Mouse (Mus musculus) ZHBTc4 (cell line): ENCODE measurements around the gene Cops7b.
A peak's percentile ranks its signal among the peaks of the same experiment; 100 is the strongest.

Source experiments
- DNase-seq: peaks from one replicate; pipeline ENCODE4 v3.0.0-alpha.2; 2011; ENCODE audit warnings: low read depth, low spot score

Cops7b gene

DNA sequence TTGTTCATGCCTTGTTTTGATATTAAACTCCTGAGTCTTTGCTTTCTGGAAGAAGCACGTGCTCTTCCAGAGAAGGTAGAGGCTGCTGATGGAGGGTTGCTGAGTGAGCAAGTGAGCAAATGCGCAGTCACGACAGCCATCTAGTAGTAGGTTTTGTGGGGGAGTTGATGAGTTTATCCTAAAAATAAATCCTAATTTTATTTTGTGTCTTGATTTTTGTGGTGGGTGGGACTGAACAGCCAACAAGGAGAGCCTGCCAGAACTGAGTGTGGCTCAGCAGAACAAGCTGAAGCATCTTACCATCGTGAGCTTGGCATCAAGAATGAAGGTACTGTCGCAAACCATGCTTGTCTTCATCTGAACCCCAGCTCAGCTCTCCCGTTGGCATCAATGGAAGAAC, 13.8 kb downstream of the Cops7b start:
- DNase-seq, result no peak

DNA sequence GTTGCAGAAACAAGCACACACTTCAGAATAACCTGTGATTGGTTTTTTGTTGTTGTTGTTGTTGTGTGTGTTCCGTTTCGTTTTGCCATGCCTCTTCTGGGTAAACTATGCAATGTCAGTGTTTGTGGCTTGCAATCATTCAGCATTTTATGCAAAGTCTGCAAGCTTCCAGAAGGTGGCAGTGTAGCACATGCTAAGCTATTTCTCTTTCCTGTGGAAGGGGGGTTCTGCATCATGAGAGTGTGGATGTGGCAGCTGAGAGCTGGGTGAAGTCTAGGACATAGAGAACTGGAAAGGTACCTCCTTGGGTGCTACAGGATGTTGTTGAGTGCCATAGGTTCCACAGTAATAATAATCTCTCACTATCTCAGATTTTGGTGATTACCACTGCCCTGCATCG, 15.8 kb downstream of the Cops7b start:
- DNase-seq, result peak; percentile 62

DNA sequence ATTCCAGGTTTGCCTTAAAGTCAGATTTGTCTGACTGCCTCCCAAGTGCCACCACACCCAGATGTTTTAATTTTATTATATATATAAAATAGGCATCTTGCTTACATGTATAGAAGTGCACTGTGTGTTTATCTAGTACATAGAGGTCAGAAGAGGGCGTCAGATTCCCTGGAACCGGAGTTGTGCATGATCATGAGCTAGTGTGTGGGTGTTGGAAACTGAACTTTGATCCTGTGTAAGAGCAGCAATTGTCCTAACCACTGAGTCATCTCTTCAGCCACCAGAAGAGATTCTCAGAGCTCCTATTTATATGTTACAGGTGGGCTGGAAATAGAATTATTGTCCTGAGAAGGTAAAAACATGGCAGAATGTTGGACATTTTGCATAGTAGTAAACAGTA, 17.4 kb downstream of the Cops7b start:
- DNase-seq, result no peak

DNA sequence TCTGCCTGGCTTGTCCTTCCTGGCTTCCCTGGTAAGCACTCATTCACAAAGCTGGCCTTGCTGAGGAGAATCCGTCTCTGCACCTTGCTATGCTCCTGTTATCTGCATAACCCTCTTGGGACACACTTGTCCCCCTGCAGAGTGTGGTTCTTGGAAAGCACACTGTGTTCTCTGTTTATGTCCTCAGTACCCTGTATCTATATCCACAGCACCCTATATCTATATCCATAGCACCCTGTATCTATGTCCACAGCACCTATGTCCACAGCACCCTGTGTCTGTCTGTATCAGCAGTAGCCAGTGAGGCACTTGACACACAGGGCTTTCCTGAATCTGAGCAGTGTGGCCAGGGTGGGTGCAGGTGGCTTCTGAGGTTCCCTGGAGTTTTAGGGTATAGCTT, 28.2 kb downstream of the Cops7b start:
- DNase-seq, result no peak

DNA sequence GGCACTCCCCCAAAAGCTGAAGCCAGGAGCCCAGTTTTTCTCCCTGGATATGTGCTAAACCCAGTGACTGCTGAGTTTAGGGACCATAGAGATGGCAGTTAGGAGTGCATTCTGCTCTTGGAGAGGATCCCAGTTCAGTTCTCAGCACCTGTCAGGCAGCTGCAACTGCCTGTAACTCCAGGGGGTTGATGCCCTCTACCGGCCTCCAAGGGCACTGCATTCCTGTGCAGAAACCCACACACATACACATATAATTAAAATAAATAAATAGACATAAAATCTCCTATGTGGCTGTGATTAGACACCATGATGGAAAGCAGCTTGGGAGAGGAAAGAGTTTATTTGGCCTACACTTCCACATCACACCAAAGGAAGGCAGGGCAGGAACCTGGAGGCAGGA, 29.4 kb downstream of the Cops7b start:
- DNase-seq, result peak; percentile 33

DNA sequence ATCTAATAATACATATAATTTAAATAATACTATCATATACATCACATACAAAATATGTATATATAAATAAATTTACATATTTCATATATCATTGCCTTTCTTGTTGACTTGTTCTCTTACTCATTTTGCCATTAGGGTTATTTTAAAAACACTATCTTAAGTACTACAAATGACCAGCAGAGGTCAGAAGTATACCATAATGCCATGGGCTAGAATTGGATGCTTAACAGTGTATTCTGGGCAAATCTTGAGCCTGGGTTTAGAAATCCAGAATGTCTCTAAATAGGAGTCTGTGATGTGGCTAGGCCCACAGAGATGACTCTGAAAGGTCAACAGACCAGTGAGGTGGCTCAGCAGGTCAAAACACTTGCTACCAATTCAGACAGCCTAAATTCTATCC, 31.6 kb downstream of the Cops7b start:
- DNase-seq, result peak; percentile 33

DNA sequence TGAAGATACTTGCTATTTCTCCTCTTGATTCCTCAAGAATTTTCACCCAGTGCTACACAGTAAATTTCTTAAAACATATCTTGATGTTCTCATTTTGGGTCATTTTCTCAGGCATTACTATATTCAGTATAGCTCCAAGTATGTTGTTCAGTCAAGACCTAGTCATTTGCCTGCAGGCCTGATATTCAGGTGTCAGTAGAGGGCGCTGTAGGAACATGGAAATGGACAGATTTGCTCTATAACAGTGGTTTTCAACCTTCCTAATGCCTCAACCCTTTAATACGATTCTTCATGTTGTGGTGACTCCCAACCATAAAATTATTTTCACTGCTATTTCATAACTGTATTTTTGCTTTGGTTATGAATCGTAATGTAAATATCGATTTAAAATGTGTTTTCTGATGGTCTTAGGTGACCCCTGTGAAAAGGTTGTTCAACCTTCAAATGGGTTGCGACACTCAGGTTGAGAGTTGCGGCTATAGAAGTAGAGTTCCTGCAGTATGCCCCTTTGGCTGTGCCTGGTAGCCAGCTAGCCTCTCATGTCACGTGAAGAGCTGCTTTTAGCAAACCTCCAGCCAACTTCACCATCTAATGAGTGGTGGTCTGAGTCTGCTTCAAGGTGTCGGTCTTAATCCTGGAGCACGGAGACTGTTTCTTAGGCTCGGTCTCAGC, 35.9 kb downstream of the Cops7b start:
- DNase-seq, result peak; percentile 76

DNA sequence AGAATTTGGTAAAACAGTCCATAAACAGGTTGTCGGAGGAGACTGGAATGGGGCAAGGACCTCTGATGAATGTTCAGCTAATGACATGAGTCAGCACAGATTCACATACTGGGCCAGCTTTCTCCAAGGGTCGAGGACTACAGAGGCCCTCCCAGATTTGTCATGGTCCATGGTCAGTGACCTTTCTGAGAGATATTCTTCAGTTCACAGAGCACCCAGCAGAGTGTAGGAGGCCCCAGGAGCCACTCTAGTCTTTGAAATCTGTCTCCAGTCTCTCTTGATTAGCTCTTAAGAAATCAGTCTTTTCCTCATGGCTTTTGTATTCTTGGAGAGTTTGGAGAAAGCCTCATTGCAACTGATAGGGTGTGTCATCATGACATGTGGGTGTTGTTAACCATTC, 39.6 kb downstream of the Cops7b start:
- no peak for DNase-seq

DNA sequence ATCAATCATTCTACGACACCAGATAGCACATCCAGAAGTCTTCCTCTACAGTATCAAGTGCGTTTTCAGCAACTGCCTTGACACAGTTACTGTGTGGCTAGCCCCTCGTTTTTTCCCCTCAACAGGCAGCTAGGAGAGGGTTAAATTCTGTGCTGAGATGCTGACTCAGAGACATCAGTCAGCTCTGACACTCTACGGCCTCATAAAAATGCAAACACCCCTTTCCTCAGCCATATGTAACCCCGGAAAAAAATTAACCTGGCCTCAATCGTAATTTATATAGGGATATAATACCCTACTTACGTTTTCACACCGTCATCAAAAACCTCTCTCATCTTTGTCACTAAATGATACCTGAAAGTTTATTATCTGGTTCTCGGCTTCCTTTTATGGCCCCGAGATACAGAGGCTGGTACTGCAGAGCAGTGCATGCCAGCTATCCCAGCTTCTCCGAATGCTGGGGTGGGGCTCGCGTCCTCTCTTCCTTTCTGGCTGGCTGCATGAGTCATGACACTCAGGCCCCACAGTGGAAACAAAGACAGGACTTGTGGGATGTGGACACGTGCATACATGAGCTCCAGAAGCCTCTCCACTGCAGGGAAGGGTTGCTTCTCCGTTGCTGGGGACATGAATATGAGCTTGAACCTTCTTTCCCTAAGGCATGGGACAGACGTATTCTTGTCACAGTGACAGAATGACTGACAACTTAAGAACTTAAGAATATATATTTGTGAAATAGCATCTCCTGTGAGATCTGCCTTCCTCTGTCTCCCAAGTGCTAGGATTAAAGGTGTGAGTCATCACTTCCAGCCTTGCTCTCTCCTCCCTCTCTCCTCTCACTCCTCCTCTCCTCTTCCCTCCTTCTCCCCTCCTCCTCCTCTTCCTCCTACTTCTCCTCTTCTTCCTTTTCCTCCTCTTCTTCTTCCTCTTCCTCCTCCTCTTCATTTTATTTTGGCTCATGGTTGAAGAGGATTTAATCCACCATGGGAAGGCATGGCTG, 40.6 kb downstream of the Cops7b start:
- no peak for DNase-seq

DNA sequence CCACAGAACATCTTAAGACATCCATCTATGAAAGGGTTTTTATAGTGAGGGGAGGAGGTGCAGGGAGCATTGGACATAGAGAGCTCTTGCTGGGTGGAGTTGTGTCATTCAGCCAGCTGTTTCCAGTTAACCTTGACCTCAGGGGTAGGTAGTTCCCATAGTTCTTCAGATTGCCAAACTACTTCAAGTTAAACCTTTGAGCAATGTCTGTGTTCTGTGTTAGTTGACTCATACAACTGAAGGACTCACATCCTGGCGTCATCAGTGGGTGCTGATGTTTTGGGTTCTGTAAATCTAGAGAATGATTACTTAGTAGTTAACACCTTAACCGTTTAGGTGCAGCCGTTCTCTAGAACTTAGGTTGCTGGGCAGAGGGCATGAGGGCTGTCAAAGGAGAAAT, 45.6 kb downstream of the Cops7b start:
- DNase-seq, result no peak

DNA sequence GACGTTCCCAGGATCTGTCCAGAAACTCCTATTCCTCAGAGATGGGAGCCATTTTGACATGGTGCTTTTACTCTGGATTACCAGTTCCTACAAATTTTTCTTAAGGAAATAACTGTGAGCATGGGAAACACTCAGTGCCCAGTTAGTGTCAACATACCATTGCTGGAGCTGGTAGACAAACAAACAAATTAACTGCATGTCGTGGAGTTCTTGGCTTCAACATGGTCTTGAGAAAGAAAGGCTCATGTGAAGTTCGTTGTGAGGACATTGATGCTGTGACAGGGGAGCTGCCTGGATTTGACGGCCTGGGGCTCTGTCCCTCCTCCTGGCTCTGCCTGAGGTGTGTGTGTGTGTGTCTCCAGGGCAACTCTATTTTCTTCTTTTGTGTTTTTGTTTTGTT, 47.2 kb downstream of the Cops7b start:
- no peak for DNase-seq

DNA sequence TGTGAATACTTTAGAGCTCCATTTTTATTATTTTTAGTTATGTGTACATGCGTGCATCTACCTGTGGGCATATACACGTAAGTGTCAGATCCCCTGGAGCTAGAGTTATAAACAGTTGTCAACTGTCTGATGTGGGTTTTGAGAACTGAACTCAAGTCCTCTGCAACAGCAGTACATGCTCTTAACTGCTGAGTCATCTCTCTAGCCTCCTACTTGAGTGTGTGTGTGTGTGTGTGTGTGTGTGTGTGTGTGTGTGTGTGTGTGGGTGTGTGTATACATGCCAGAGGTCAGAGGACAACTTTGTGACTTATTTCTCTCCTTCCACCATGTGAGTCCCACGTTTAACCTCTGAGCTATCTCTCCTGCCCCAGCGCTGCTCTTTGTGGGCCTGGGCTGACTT, 47.8 kb downstream of the Cops7b start:
- no peak for DNase-seq

DNA sequence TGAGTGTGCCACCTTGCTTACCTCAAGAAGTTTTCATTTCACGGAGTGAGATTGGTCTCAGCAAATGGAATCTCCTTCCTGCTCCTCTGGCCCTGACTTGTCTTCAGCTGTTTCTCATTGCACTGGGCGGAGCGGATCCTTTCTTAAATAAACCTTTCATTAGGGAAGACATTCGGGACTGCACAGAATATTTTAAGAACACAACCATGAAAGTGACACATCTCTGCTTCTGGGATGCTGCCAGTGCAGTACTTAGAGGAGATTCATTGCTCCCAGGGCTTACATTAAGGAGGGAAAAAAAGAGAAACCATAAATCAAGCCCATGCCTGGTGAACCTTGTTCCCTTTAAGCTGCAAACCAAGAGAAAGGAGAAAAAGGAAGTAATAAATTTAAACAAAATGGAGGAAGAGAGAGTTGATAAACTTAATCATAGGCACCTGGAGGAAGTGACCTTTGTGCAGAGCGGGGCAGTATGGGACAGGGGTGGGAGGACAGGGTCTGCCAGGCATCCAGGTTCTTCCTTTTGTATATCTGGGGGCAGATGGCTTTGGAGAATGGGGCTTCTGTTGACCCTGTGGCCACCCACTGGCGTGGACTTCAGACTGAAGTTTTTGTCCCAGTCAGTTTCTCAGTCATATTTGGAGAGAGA, 50.2 kb downstream of the Cops7b start:
- DNase-seq, result no peak

DNA sequence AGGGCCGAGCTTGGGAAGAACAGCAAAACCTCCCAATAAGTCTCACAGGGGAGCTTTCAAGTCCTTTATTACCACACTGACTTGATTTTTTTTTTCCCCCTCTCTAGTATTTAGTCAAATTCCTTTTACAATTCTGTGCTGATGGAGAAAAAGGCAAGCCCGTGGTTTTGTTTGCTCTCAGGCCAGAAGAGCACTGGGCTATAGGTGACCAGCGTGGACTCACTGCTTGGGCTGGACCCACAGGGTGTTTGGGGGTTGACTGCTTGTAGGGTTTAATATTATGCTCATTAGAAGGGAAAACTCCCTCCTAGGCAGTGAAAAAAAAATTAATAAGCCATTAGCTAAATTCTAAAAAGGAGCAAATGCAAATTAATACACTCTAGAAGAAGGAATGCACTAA, 50.7 kb downstream of the Cops7b start:
- DNase-seq, result no peak

DNA sequence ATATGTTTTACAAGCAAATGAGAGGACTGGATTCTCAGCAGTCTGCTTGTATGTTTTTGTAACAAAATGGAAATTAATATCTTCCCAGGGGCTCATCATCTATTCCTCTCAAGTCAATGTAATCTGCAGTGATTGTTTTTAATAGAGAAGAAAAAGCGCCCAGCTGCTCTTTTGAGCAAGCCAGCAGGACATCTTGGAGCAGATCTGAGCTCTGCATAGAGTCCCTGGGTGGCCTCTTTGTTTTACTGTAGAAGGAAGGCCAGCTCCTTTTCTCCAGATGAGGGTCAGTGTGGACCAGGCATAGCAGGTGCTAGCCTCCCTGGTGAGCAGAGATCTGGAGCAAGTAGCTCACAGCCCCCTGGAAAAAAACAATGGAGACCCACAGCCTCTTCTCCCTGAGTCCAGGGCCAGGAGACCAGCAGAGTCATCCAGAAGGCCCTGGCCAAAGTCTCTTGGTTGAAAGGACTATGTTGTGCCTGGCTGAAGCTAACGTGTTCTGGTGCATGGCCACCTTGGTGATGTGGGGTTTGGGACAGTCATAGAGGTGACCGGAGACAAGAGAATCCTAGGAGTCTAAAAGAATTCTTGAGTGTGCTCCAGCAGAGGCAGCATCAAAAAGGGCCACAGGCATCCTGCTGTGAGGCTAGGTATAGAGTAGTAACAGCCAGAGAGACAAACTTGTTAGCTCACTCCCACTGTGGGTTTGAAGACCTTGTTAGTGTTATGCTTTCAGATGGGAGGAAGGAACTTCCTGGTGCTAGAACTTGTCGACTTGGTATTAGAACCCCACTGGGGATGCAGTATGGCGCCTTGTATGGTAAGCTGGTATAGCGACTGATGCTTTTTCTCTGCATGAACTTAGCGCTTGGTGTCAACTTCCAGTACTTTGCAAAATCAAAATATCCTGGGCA, 51.4 kb downstream of the Cops7b start:
- no peak for DNase-seq

DNA sequence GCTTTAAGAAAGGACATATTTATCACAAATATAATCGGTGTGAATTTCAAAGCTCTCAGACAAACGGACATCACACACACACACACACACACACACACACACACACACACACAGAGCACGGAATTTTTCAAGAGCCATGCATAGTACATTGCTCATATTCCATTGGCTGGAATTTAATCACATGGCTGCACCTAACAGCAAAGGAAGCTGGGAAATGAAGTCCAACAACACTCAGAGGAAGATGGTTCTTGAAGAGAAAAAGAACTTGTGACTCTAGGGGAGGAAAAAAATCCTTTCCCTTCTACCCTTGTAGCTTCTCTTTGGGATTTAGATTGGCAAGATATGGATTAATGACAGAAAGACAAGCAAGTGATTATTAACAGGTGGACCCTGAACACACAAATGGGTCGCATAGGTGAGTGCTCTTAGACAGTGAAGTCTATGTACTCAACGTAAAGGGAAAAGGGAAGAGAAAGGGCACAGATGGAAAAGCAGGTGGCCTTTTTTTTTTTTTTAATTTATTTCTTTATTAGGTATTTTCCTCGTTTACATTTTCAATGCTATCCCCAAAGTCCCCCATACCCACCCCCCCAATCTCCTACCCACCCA, 52.2 kb downstream of the Cops7b start:
- peak; percentile 62 for DNase-seq

DNA sequence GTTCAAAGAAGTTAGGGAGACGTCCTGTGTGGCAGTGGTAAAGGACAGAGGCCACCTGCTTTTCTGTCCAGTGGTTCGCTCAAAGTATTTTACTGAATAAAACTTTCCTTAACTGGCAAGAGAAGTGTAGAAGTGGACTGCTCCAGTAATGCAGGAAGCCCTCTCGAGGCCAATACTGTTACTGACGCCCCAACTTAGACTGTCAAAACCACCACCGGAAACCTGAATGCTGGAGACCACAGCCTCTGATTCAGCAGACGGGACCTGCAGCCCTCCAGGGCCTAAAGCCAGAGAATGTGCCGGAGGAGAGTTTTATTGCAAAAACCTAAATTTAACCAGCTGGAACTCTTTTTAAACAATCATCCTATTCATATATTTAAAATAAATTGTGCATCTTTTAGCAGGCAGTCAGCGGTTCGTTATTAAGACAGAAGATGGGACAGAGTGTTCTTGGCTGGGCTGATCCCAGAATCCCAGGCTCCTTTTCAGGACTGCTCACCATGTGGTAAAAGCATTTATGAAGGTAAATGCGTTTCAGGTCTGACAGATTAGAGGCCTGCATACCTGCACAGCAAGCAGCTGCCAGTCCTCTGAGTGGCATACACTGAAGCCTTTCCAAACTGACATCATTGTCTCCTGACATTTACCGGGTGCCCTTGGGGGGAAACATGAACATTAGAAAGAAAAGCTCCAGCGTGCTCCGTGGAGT, 60.6 kb downstream of the Cops7b start:
- DNase-seq, result no peak

DNA sequence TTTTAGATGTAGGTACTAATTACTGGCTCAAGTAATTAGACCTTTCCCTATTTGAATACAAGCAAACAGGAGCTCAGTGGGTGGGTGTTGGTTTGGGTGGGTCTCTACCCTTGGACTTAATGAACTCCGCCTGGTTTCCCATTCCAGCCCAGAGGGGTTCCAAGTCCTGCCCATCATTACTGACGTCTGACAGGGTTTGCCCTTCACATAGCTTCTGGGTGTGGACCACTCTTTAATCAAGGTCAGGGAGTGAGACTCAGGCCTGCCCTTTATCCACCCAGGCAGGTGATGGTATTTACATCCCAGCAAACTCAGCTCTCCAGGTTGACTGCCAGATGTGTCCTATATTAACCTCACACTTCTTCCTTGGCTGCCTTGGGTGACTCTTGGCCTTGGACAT, 64.8 kb downstream of the Cops7b start:
- DNase-seq, result peak; percentile 79

DNA sequence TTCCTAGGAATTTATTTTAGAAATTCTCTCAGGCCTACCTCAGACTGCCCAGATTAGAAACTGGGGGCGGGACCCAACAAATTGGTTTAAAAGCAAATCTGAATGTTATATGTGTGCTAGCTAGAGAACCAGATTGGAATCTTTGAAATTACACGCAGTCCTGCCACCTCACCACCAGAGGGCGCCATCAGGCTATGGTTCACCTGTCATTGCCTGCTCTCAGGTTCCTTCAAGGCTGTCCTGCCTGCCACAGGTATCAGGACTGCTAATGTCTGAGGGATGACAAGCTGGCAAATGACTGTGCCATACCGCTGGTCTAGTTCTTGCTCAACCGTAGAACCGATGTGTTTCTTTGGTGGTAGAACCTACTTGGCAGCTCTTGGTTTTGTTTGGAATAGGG, 67.6 kb downstream of the Cops7b start:
- peak; percentile 73 for DNase-seq

DNA sequence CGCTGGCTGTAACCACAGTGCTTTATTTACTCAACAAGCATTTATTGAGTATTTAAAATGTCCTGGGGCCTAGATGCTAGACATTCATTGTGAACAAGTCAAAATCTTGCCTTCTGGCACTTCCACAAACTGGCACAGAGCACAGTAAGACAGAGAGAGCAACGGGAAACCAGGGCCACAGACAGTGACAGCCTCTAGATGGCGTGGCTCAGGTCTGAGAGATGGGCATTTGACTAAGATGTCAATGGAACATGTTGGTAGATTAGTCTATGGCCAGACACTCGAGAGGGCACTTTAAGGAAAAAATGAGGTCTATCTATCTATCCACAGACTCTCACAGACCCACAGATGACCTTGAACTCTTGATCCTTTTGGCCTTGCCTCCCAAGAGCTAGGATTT, 70.0 kb downstream of the Cops7b start:
- DNase-seq, result peak; percentile 35
